Mouse (Mus musculus) cerebellum, postnatal 36 days (tissue): ENCODE results near the gene S100a1.

Experiments used
- DNase-seq, 2 experiments: peaks; one replicate each; pipeline ENCODE4 v3.0.0; 2021 to 2022; ENCODE audit warnings: mixed read lengths in 2 of 2

Gene S100a1

DNA sequence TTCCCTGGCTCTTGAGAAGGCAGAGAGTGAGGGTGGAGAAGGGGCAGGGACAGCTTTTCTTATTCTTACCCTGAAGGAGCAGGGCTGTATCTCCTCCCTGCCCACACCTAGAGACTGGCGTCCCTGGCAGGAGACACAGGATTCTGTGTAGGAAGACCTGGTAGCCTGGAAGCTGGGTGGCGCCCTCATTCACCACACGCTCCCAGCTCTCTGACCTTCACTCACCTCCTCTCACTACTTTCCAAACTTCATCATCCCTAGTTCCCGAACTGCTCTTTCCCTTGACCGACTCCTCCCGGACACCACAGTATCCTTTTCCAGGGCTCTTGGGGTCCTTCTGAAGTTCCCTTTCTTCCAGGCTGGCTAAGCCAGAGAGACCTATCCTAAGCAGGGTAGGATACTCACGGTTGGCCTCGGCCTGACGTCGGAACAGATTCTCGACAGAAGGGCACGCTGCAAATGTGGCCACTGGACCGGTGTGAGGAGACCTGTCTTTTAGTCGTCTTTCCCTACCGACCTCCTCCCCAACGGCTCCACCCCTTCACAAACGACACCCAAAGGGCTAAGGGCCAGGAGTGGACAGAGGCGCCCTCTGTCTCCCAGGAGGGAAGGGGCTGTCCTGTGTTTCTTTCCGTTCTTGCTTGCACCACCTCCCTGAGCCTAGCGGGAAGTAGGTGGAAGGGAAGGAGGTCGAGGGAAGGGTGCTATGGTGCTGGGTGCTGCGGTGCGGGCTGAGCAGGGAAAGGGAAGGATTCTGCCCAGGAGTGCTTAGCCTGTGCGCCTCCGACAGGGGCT lies at the start of gene S100a1, which contains the start of gene S100a13:
Gene S100a1 (minus strand): TSS at position 597 of the 795 bp plus-strand sequence.
Gene S100a13 (plus strand): TSS at position 640 of the 795 bp plus-strand sequence.
- peak in 1 of 2 experiments; percentile 27 for DNase-seq

DNA sequence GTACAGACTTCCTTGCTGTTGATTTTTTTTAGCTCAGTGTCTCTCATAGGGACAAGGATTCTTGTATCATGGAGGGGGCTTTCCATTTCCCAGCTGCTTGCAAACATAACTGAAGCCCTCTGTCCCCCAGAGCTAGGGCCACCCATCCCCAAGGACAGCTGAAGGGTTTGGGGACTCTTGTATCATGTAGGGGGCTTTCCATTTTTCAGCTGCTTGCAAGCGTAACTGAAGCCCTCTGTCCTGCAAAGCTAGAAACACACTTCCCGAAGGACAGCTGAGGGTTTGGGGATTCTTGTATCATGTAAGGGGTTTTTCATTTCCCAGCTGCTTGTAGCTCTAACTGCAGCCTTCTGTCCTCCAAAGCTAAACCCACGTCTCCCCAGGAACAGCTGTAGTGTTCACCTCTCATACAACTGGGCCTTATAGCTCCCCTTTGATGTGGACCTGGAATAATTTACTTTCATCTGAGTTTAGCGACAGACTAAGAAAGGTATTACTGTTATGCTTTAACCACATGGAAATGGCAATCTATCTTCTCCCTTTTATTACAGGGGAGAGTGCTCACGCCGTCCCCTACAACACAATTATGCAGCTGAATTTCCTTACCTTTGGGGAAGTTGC lies 45.9 kb upstream of the S100a1 start, which contains the start of gene S100a3:
Gene S100a3 (plus strand): TSS at position 571 of the 621 bp plus-strand sequence.
- DNase-seq: no peak

DNA sequence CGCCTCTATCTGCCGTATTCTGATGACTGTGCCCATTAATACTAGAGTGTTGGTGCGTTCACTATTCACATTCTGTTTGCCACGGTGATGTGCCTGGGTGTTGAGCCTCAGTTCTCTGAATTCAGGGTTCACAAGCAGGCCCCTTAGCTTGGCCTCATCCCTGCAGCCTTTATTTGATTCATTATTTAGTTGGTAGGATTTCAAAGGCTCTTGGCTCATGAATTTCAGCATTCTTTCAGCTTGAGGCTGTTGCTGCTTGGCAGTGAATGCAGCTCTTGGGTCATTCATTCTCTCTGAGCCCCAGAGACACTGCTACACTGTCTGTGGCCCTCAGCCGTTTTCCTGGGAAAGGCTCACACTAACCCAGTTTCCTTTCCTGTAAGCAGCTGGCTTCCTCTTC lies 41.8 kb upstream of the S100a1 start:
- no peak for DNase-seq

DNA sequence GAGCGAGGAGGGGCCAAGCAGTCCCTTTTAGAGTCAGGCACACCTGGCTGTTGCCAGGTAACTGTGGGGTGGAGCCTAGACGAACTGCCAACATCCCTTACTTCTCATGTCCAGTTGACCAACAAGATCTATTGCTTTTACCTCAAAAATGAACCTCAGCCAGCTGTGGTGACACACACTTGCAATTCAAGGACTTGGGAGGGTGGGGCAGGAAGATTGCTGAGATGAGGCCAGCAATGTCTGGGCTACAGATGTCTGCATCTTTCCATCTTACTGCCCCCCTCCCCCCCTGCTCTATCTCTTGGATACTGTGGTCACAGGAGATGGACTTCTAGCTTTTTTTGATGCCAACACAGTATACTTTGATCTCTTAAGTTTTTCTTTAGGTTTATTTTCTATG lies 38.0 kb upstream of the S100a1 start:
- DNase-seq: no peak

DNA sequence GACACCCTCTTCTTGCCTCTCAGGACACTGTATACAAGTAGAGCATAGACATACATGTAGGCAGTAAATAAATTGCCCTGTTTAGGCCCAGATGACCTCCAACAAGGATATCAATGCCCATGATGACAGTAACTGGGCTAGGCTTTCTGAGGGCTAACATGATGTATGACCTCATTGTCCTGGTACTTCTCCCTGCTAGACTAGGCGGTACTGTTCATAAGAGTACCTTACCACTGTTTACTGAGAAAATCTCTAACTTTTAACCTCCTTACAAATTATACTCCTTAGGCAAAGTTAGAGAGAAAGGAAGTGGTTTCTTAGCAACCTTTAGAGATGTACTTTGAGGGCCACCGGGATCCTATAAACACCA lies 36.2 kb upstream of the S100a1 start:
- no peak for DNase-seq

DNA sequence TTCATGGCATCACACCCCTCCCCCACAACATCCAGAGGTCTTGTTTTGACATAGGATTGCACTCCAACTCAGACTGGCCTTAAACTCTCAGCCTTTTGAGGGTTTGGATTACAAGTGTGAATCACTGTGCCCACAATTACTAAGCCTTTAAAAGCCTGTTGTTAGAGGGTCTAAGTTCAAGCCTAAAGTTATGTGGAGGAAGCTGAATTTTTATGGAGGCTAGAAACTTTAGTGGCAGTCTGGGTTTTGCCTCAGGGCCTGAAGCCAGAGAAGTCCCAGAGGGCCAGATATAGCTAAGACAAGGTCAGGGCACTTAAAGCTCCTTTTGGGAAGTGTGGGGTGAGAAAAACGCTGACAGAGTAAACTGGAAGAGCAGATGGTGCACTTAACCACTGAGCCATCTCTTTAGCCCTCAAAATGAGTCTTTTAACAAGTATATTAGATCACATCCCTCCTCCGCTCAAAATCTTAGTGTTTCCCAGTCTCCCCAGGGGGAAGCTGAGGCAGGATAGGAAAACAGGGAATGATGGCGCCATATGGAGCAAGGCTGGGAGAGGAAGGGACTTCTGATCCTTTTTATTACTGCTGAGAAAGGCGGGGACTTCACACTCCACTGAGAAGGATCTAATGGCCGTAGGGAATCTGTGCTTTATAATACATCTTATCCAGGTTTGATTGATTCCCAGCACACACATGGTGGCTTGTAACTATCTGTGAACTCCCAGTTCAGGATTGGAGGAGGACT lies 35.7 kb upstream of the S100a1 start:
- DNase-seq: no peak

DNA sequence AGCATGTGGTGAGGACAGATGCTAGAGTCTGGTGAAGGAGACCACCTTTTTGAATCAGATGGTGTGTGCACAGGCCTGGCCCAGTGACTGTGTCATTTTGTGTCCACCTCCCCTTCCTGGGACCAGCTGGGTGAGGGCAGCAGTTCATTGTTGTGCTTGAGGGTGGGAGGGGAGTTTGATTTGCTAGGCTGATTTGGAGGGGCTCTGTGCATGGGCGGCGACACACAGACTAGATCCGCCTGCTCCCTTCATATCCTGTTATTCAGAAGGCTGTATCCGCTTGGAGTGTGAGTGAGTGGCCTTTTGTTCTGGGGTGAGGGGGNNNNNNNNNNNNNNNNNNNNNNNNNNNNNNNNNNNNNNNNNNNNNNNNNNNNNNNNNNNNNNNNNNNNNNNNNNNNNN lies 26.7 kb upstream of the S100a1 start:
- DNase-seq: no peak

DNA sequence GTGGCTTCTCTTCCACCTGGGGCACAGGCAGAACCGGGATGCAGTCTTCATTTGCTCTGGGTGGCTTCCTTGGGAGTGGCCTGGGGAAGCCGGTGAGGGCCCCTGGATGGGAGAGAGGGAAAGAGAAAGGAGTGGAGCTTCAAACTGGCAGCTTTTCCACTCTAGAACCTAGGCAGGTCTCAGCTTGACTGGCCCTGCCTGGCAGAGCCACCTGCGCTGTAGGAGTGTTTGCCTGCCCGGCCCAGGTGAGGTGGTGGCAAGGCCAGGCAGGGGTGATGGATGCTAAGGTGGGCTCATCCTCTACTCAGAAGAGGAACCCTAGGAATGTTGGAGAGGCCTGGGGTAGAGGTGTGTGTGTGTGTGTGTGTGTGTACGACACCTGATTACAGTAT lies 23.7 kb upstream of the S100a1 start:
- DNase-seq: no peak

DNA sequence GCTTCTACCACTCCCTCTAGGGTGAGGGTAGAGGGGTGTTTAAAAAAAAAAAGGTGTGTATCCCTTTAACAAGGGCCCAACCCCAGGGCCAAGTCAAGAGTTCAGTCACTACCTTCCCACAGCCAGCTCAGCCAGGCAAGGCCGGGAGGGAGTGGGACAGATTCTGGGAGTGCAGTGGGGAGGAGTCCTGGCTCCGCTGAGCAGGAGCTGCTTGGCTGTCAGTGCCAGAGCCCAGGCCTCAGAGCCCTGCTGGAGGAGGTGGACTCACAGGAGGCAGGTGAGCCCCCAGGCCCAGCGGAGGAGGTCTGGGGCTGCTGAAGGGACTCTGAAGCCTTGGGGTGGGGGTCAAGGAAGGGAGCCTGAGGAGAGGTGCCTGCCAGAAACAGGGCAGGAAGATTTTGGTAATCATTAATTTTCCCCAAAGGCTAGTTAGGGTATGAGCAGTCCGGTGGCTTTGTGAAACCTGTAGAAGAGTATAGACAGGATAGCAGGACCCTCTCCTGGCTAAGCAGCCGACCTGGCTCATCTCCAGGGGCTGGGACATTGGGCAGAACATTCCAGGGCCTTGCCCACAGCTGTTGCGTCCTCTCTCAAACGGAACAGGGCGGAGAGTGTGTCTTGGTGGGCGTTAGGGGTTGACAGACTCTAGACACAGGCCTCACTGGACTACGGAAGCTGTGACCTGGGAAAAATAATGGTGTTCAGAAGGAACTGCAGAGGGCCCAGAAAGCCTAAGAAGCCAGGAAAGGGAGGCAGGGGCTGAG lies 23.1 kb upstream of the S100a1 start, which contains the start of gene S100a16:
Gene S100a16 (plus strand): TSS at position 114 of the 764 bp plus-strand sequence.
- DNase-seq: peak; percentile 57 to 64

DNA sequence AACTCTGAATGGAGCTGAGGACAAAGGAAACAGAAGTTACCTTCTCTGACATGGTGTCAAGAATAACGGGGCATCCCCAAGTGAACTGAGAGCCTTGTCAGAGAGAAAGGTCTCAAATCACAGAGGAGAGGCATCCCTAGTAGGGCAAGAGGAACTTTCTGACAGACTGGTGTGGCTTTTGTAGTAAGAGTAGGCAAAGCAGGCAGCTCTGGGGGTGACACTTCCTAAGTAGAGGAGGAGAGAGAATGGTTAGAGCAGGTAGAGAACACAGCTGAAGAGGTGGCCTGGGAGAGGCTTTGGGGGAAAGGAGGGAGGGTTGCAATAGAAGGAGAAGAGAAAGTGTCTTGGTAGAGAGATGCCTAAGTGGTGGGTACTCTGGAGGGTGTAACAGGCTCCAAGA lies 21.3 kb upstream of the S100a1 start:
- no peak for DNase-seq

DNA sequence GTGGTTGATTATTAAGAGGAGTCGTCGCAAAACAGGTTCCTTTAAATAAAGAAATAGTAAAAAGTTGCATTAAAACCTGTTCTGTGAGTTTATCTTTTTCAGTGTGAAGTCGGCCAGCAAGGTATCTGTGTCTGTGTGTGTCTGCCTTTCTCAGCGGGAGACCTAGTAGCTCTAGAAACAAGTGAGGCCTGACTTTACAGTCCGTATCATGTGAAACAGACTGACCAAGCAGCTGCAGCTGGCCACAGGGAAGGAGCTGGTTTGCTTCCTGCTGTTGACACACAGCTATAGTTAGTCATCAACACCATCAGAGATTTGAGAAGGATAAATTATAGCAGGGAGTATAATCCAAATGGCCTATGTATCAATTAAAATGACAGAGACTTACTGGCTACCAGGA lies 17.5 kb upstream of the S100a1 start:
- no peak for DNase-seq

DNA sequence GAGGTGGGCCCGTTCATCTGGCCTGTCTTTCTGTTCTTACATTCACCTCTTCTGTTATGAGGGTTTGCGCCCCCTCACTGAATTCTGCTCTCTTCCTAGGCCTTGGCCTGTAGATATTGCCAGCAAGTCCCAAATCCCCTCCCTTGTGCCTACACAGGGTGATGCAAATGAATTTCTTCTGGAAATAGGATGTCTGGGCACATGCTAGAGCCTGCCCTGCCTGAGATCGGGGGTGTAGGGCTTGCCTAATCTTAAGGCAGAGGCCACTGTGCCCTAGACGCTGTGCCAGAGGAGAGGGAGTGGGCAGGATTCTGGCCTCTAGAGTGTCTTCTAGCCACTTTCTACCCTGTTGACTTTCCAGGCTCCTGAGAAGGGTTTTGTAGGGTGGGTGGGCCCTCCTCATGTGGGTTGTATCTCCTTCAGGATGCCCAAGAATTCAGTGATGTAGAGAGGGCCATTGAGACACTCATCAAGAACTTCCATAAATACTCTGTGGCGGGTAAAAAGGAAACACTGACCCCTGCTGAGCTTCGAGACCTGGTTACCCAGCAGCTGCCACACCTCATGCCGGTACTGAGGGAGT lies 13.2 kb upstream of the S100a1 start:
- no peak for DNase-seq

DNA sequence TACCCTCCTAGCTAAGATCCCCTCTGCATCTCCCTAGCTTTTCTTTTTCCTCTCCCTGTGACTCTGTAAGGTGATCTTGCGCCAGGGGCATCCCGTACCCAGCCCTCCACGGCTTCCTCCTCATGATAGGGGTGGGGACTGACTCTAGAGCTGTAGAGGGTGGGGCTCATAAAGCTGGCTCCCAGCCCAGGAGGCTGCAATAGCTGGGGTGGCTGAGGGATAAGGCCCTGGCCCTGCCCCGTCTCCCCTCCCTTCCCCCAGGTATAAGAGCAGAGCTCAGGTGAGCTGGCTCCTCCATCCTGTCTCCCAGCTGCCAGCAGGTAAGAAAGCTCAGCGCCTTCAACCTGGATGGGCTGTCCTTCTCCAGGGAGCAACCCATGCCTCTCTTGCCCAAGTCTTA lies 12.4 kb upstream of the S100a1 start, which contains the start of gene S100a14:
Gene S100a14 (plus strand): TSS at position 277 of the 400 bp plus-strand sequence.
- DNase-seq: no peak

DNA sequence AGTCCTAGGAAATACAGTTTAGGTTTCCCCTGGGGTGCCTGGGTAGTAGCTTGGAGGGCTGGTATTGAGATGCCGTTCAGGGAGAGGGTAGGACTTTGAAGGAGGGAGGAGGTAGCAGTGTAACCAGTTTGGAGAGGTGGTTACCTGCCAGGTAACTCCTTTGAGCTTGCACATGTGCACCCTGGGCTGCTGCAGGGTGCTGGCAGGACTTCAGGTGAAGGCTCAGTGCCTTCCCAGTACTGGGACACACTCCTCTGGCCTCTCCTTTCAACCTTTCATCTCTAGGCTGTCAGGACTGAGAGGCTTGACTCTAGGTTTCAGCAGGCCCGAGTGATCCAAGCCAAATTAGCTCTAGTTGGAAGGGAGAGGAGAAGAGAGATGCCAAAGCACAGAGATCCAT lies 11.9 kb upstream of the S100a1 start:
- no peak for DNase-seq

DNA sequence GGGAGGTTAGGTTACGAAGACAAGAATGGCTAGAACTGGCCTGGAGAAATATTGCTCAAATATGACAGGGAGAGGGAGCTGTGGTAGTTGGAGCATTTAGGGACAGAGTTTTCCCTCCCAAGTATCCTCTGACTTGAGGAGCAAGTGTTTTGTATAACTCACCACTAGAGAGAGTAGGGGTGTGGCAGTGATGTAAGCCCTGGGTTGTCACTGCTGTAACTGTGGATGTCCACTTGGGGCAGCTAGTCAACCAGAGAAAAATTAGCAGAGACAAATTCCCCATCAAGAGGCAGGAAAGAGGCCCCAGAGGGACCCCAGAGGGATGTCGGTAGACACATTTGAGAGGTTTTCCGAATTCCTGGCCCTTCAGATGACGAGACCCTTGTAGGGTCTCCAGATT lies 11.2 kb upstream of the S100a1 start:
- no peak for DNase-seq

DNA sequence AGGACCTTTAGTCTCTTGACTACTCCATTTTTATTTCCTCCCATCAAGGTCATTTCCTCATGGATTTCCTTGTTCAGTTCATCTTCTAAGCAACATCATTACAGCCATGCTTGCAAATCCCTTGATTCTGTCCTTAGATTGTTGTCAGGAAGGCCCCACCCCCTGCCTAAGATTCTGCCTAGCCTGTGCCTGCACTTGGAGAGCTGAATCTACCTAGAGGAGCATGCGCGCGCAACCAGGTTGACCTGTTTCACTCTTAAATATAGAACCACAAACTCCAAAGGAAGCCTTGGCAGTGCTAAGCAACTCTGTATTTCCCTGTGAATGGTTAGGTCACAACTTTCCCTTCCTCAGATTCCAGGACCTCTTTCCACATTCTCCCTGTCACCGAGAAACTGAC lies 3.5 kb upstream of the S100a1 start:
- DNase-seq: no peak

DNA sequence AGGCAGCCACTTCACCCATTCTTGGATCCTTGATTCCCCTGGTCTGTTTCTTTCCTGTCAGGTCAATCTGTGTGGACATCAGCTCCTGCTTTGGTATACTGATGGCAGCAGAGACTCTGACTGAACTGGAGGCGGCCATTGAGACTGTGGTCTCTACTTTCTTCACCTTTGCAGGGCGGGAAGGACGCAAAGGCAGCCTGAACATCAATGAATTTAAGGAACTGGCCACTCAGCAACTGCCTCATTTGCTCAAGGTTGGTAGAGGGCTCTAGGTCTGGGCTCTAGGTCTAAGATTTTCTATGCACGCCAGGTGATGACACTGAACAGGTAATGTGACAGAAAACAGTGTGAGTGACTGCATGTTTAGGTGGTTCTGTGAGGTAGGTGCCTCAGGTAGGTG lies 1.6 kb upstream of the S100a1 start:
- no peak for DNase-seq

DNA sequence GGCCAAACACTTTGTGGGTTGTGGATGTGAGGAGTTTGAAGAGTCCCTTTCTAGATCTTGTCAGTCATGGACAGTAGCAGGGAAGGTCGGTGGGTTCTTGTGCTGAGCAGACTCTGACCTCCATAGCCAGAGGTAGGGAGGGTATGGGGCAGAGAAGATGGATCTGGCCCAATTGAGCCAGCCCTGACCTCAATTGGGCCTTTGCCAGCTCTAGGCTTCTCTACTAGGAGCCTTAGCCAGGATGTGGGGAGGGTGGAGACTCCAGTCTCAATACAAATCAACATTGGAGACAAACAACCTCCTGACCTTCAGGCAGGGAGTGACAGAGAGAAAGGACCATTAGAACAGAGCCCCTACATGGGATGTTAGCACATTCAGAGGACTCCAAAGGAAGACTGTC lies 1.1 kb upstream of the S100a1 start:
- DNase-seq: no peak

DNA sequence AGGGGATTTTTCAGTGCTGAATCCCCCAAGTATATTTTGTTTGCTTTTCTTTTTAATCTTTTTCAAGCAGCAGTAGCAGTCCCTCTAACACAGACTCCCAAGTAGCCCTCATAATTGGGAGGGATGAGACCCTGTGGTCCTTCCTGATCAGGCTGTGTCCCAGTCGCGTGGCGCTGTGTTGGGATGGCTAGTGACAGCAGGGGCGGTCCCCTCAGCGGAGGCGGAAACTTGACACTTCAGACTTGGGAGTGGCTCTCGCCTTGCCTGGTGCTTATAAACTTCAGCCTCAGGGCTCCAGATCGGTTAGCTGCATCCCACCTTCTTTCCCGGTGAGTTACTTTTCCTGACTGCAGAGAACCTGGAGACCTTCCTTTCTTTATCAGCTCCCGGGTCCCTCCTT lies 499 bp upstream of the S100a1 start:
- DNase-seq: no peak

DNA sequence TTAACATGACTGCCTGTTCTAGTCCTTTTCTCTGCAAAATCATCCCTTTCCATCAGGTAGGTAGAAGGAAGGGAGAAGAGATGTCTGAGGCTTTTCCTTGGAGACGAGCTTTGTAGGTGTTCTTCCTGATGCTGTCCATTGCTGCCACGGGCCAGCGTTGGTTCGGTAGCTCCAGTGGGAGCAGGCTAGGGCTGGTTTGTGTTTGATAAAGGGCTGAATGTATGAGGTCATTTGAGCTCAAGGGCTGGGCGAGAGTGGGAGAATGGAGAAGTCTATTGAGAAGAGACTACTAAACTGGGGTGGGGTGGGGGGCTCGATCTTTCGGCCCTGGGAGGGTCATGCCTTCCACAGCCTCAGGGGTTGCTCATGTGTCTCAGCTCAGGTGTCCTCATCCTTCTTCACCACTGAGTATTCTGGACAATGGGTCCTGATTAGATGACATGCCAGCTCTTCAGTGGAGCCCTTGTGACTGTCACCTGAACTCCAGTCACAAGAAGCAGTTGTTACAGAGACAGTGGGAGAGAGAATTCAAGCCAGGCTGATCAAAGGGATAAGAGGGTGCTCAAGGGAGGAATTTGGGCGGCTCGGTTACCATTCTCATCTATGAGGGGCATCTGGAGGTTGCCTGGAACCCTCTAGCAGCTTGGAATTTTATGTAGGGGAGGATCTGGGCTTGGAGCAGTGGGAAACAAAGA lies 1.1 kb downstream of the S100a1 start:
- DNase-seq: no peak

DNA sequence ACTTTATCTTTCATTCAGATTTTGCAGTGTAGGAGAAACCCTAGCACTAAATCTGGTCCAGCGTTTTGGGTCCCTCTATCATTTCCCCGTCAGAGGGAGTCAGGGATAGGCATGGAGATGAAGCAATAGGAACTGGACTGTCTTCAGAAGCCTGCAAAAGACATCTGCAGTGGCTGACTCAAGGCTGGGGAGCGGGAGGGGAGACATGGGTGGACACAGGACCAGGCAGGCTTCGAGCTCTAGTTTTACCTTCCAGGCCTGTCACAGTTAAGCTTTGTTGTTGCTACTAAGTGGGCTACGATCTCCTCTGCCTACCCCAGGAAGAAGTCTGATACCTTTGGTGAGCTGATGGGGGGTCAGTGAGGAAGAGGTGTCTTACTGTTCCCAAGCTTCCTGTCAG lies 1.9 kb downstream of the S100a1 start:
- no peak for DNase-seq

DNA sequence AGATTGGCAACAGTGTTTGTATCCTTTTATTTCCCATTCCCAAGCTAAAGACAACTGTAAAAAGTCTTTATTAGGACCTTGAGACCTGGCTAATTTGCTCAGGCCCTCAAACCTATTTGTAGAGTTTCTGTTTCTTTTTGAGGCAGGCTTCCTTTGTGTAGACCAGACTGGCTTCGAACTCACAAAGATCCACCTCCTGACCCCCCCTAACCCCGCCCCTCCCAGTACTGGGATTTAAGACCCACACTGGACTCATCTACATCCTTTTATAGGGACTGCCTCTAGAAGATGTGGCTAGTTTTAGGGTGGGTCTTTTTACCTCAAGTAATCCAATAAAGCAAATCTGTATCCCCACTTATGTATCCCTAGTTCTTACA lies 4.5 kb downstream of the S100a1 start:
- DNase-seq: no peak
